Mouse (Mus musculus): Measurements from ENCODE around the gene Srebf2.
"Not testable (repeated sequence)": the region's sequence is repeated elsewhere in the genome, so short reads cannot be mapped to it uniquely, and the experiment has no call there.

The Srebf2 gene

DNA sequence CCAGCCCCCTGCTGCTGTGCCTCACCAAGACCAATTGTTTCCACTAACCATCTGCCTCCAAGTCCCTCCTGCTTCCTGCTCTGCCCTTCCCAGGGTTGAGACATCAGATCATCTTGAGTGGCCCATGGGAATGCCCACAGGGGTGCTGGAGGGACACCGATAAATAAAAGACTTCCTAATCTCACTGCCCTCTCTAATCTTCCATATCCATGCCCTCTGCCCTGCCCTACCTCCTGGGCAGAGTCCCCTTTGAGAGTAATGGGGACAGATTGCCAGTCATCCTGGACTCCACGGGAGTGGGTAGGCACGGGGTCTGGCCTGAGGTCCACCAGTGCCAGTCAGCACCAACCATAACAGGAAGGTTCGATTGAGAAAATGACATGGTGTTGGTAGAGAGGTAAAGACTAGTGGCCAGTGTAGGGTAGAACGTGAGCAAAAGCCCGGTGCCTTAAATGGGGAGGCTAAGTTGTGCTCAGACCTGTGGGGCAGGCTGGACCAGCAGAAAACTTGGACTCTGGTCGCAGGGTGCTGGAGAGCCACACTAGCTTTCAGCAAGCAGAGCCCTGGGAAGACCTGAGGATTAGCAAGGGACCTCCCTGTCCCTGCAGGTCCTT, 77.7 kb downstream of the Srebf2 start:
- peak; percentile 57 for DNase-seq (ENCODE audit: low read depth, low spot score)

DNA sequence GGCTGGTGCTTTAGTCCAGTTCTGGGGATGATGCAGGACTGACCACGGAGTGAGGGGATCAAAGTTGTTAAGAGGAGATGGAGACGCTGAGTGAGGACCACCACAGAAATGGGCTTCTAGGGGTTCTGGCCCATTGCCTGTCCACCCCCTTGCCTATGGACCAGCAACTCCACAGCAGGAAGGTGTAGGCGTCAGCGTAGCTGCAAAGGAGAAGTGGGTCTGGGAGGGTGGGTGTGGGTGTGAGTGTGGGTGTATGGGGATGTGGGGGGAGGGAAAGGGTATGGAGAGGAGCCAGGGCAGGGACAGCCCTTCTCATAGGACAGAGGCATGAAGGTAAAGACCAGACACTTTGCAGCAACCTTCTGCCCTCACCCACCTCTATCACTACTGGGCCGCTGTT, 78.8 kb downstream of the Srebf2 start:
- DNase-seq (ENCODE audit: low read depth, low spot score): no peak

DNA sequence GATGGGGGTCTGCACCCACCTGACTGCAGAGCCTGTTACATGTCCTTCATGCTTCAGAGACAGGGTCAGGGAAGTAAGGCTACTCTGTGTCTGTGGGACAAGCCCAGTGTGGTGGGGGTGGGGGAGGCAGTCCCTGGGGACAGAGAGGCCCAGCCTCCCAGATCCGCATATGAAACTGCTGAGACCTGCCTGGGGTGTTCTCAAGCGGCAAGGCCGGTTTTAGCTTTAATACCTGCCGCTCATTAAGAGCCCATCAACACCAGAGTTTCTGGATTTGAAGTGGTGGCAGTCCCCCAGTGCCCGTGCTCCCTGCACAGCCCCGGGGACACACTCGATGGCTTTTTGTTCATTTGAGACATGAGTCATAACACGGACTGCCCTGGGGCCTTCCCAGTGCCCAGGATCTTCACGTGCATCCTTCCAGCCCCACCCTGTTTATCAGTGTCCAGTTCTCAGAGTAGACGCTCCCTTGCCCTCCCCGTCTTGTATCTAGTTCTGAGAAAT, 82.6 kb downstream of the Srebf2 start:
- DNase-seq (ENCODE audit: low read depth, low spot score): peak; percentile 68

DNA sequence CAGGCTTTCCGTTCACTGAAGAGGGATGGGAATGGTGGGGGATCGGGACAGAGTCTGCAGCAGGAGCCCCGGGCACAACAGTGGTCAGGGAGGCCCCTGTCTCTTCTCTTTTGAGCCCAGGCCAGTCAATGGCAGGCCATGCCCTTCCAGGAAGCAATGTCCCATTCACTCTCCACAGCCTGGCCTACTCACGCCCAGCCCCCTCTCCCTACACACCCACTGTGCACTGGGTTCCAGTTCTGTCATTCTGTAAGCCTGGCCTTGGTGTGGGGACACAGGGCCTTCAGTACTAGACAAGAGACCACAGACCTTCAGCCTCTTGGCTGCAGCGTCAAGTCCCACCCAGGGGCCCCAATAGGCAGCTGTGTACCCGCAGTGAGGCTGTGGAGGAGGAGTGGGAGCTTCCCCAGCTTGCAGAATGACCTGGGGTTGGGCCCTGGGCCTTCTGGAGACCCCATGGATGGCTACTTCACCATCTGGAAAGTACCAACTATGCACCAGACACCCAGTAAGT, 83.2 kb downstream of the Srebf2 start:
- DNase-seq (ENCODE audit: low read depth, low spot score): peak; percentile 15

DNA sequence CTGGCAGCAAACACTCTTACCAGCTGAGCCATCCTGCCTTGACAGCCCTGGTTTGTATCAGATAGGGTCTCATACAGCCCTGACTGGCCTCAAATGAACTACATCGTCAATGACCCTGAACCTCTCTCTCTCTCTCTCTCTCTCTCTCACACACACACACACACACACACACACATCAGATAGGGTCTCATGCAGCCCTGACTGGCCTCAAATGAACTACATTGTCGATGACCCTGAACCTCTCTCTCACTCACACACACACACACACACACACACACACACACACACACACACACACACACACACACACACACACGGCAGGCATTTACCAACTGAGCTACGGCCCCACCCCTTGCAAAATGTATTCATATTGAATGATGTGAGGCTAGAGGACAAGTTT, 84.1 kb downstream of the Srebf2 start:
- DNase-seq (ENCODE audit: low read depth, low spot score): peak; percentile 22

DNA sequence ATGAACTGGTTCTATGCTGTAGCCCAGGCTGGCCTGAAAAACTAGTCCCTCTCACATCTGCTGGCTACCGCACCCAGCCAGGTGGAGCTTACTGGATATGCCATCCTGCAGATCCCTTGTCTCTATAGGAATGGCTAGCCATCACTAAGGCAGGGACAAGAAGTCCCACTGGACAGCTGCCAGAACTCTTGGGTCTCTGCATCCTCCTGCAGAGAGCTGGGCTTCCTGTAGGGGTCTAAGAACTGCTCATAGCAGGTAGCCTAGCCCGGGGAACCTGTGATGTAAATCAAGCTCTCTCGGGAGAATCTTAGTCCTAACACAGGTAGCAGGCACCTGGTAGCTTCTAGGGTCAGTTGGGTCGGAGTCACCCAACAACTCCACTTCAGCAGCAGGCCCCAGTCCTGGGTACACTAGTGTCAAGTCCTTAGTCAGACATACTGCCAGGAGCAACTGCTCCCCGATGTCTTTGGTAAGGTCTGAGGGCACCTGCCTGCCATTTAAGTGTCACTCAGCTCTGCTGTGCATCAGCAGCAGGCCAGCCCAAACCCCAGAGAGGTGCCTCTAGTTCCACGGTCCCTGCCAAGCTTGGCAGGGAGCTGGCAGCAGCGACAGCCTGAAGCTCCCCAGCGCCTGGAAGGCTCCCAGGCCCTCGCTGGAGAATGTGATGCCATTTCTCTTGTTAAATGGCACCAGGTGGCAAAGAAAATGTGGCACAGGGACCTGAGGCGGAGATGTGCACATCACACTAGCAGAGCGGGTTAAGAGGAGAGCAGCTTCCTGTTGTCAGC, 84.8 kb downstream of the Srebf2 start:
- DNase-seq (ENCODE audit: low read depth, low spot score): peak; percentile 43

DNA sequence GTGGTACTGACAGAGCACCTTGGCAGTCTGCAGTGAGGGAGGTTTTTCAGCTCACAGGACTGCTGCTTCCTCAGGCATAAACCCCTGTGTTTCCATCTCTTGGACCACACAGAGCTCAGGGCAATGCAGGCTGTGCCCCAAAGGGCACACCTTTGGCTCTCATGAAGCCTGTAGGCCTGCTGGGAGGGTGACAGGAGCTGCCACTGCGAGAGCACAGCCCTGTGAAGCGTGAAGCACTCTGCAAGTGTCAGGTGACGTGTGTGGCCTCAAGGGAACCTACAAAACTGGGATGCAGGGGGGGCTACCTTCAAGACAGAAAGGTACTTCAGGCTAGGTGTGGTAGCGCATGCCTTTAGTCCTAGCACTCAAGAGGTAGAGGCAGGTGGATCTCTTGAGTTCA, 85.7 kb downstream of the Srebf2 start:
- DNase-seq (ENCODE audit: low read depth, low spot score): peak; percentile 64

DNA sequence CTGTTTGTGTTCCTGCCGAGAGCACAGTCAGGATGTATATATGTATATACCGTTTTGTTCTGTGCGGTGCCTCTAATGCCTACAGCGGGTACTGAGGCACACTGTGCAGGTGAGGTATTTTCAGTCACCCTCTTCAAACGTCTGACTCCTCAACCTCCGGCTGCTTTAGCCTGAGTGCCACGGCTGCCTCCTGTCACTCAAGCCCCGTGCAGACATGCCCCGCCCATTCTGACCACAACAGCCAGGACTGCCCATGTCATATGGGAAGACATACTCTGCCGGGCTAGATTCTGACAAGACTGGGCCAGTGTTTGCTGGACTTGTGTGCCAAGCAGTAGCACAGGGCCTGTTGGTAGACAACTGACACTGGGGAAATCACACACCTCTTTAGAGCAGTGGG, 88.7 kb downstream of the Srebf2 start:
- DNase-seq (ENCODE audit: low read depth, low spot score): no peak

DNA sequence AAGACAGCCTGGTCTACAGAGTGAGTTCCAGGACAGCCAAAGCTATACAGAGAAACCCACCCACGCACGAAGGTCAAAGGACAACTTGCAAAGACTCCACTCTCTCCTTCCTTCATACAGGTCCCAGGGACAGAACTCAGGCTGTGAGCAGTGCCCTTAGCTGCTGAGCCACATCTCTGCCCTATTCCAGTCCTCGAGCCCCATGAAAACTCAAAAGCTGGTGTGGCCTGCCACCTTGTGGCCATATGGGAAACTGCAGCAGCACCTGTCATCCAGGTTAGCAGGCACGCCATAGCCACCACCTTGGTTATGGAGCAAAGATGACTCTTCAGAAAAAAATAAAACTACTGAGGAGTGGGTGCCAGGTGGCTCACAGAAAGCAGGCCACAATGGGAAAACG, 89.6 kb downstream of the Srebf2 start:
- DNase-seq (ENCODE audit: low read depth, low spot score): peak; percentile 83

DNA sequence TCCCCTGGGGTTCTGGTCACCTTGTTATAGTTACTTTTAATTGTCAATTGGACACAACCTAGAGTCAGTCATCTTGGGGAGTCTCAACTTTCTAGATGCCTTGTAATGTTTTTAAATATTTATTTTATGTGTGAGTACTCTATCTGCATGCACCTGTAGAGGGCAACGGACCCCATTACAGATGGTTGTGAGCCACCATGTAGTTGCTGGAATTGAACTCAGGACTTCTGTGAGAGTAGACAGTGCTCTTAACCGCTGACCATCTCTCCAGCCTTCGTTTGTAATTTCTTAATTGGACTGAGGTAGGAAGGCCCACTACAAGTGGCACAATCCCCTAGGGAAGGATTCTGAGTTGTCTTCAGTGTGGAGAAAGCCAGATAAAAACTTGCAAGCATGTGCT, 96.3 kb downstream of the Srebf2 start:
- peak; percentile 50 for DNase-seq (ENCODE audit: low read depth, low spot score)

DNA sequence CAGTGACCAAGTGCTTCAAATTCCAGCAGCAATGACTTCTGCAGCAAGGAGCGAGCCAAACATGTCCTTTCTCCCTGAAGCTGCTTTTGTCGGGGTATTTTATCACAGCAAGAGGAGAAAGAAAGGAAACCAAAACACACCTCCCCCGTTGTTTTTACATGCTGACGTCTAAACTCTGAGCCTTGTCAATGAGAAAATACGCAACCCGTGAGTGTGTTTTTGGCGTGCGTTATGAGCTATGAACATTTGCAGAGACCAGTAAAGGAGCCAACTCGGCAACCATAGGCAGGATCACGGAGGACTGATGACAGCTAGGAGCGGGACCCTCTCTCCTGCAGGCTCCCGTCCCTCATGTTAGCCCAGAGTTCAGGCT, 96.7 kb downstream of the Srebf2 start:
- no peak for DNase-seq (ENCODE audit: low read depth, low spot score)

DNA sequence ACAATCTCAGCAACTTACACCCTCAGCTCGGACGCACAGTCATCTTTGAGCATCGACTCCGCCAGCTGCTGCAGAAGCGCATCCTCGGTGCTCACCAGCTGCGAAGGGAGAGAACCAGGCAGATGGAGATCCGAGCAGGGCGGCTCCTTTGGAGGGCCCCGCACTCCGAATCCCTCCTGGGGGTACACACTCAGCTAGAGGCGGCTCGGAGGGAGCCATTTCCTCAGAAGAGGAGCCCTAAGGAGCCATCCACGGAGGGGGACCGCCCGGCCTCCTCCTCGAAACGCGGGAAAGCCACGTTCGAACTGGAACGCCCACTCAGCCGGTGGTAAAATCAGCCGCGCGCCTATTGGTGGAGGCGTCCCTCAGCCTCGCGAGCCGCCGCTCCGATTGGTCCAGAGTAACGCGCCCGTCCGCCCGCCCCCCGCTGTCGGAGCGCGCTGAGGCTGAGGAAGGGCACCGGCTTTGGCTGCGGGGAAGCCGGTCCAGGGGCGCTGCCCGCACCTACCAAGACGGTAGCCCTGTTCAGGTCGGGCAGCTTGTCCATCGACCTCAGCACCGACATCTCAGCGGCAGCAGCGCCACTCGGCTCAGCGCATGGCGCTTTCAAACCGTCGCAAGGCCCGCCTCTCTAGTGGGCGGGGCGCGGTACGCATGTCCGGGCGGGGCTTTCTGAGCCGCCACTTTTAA, 97.3 kb downstream of the Srebf2 start, which contains the start of gene Cenpm:
Gene Cenpm, minus strand, starts transcription at position 634 of the 690 bp plus-strand sequence.
- DNase-seq (ENCODE audit: low read depth, low spot score): peak; percentile 98

DNA sequence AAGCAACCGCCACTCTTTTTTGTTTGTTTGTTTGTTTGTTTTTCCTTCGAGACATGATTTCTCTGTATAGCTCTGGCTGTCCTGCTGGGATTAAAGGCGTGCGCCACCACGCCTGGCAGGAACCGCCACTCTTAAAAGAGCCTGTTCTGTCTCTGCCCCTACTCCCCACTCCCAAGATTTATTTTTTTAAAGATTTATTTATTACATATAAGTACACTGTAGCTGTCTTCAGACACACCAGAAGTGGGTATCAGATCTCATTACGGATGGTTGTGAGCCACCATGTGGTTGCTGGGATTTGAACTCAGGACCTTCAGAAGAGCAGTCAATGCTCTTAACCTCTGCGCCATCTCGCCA, 97.8 kb downstream of the Srebf2 start:
- DNase-seq (ENCODE audit: low read depth, low spot score): not testable (repeated sequence)

DNA sequence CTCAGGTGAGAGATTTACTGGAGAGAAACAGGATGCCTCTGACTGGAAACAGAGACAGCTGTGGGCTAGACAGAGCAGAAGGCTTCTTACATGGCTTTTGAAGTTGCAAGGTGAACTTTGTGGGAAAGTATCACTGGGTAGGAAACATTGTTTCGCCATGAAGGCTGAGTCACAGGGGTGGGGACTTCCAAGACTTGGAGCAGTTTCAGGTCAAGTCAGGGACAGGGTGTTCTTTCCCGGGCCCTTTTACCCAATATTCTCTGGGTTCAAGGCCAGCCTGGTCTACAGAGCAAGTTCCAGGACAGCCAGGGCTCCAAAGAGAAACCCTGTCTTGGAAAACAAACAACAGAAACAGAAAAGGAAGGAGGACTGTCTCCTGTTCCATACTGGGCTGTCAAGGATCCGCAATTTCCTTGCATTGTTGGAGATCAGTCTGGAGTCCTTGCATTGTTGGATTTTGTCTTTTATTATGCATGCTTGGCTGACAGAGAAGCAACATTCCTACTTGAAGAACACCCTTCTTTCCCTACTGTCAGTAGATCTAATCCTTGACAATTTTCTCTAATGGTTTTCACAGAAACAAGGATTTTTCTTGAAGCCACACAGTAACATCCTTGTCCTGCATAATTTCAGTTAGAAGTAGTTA, 100.3 kb downstream of the Srebf2 start:
- DNase-seq (ENCODE audit: low read depth, low spot score): no peak

DNA sequence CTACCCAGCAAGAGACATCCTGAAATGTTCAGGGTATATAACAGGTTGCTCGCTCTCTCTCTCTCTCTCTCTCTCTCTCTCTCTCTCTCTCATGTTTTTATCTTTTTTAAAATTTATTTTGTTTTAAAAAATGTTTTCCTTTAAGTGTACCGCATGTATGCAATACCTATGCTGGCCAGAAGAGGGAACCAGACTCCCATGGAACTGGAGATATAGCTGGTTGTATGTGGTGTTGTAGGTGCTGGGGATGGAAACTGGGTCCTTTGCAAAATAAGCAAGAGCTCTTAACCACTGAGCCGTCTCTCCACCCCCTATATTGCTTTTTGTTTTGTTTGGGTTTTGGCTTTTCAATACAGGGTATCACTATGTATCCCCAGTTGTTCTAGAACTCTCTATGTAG, 104.6 kb downstream of the Srebf2 start:
- DNase-seq (ENCODE audit: low read depth, low spot score): peak; percentile 31

DNA sequence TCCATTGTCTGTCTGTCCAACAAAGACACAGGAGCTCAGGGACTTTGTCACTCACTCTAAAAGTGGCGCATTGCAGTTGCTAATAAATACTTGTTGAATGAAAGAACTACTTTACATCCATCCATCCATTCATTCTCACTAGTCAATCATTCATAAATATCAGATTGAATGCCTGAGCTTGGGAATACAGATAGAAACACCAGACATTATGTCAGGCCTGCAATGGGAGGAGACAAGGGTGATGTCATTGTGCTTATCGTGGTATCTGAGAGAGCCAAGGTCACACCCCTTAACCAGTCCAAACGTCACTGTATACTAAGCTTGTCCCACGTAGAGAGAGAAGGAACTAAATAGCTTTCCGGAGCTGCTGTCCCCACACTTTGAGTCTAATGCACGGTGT, 105.1 kb downstream of the Srebf2 start, which contains the start of gene 1500009C09Rik:
Gene 1500009C09Rik, plus strand, starts transcription at position 301 of the 400 bp plus-strand sequence.
- no peak for DNase-seq (ENCODE audit: low read depth, low spot score)
